Mouse (Mus musculus) adrenal gland, postnatal 4 days (tissue): ENCODE data around the gene Cyp11a1. TPM values are rescaled to one million over a fixed set of nuclear protein-coding genes. Genes with fewer than 3 reads are reported as not detected.

ENCODE experiments used
- DNase-seq, 2 experiments: peaks; one replicate each; pipeline ENCODE4 v3.0.0; 2021 to 2022; ENCODE audit warnings: low spot score in 2 of 2, mixed read lengths in 2 of 2
- total RNA-seq, 2 experiments: library from RNA; stranded (reverse); gene quantifications; 2 replicates each; pipeline ENCODE4 v1.2.3; 2021

The Cyp11a1 gene
- total RNA-seq, 2 experiments from 2014 or later, result 2,307 to 2,341 TPM

GRCm38 (mm10) chr9:57971413-57971812 lies 34.8 kb upstream of the Cyp11a1 start:
- DNase-seq, result no peak

- no peak for DNase-seq
These were observed 34.0 kb upstream of the Cyp11a1 start for GRCm38 (mm10) chr9:57972141-57972591.

- no peak for DNase-seq
These were observed 33.3 kb upstream of the Cyp11a1 start for GRCm38 (mm10) chr9:57972776-57973439.

GRCm38 (mm10) chr9:57973440-57974066 lies 32.7 kb upstream of the Cyp11a1 start:
- DNase-seq, result no peak

GRCm38 (mm10) chr9:57974221-57974620 lies 32.0 kb upstream of the Cyp11a1 start:
- DNase-seq, result no peak

- DNase-seq, result no peak
These were observed 30.9 kb upstream of the Cyp11a1 start for GRCm38 (mm10) chr9:57975200-57975821.

- no peak for DNase-seq
These were observed 28.2 kb upstream of the Cyp11a1 start for GRCm38 (mm10) chr9:57978025-57978424.

- DNase-seq, result no peak
These were observed 27.4 kb upstream of the Cyp11a1 start for GRCm38 (mm10) chr9:57978858-57979257.

GRCm38 (mm10) chr9:57980570-57980969 lies 25.6 kb upstream of the Cyp11a1 start:
- no peak for DNase-seq

- no peak for DNase-seq
These were observed 20.9 kb upstream of the Cyp11a1 start for GRCm38 (mm10) chr9:57985304-57985703.

GRCm38 (mm10) chr9:57986293-57986692 lies 19.9 kb upstream of the Cyp11a1 start:
- no peak for DNase-seq

- no peak for DNase-seq
These were observed 18.1 kb upstream of the Cyp11a1 start for GRCm38 (mm10) chr9:57988098-57988497.

- no peak for DNase-seq
These were observed 16.9 kb upstream of the Cyp11a1 start for GRCm38 (mm10) chr9:57989309-57989708.

GRCm38 (mm10) chr9:57990438-57991110 lies 15.6 kb upstream of the Cyp11a1 start:
- no peak for DNase-seq

GRCm38 (mm10) chr9:57992060-57992459 lies 14.2 kb upstream of the Cyp11a1 start:
- DNase-seq, result no peak

- DNase-seq, result no peak
These were observed 13.2 kb upstream of the Cyp11a1 start for GRCm38 (mm10) chr9:57992781-57993591.

- DNase-seq, result no peak
These were observed 10.9 kb upstream of the Cyp11a1 start for GRCm38 (mm10) chr9:57995282-57995681.

GRCm38 (mm10) chr9:57997511-57998031 lies 8.6 kb upstream of the Cyp11a1 start:
- no peak for DNase-seq

- DNase-seq, result no peak
These were observed 8.1 kb upstream of the Cyp11a1 start for GRCm38 (mm10) chr9:57998032-57998659.

GRCm38 (mm10) chr9:57998685-57999084 lies 7.5 kb upstream of the Cyp11a1 start:
- DNase-seq, result no peak
